Mouse (Mus musculus) bone marrow, adult 2 months (tissue): ENCODE results near the gene Shc3.

Source experiments
- CTCF ChIP-seq: fragments of 200-500 bp; IDR thresholded peaks from 2 replicates; pipeline ENCODE4 v1.5.1; 2011; ENCODE audit warnings: low read length, control low read depth; ENCODE audit not compliant: control insufficient read depth, insufficient read depth
- POLR2A ChIP-seq: fragments of 200-500 bp; IDR thresholded peaks from 2 replicates; pipeline ENCODE4 v1.6.1; 2011; ENCODE audit warnings: low read depth, mild to moderate bottlenecking, control low read depth, low read length, borderline replicate concordance; ENCODE audit not compliant: control insufficient read depth

GRCm38 (mm10) chr13:51400186-51400719 lies 169.0 kb downstream of the Shc3 start:
- no peak for TF ChIP-seq CTCF
- TF ChIP-seq POLR2A: no peak
